Mouse (Mus musculus): ENCODE measurements around the gene C8a. TPM values are rescaled to one million over a fixed set of nuclear protein-coding genes. Genes with fewer than 3 reads are reported as not detected.

The C8a gene
- polyA plus RNA-seq, 1 experiment from 2014 or later: 8.7 TPM

DNA sequence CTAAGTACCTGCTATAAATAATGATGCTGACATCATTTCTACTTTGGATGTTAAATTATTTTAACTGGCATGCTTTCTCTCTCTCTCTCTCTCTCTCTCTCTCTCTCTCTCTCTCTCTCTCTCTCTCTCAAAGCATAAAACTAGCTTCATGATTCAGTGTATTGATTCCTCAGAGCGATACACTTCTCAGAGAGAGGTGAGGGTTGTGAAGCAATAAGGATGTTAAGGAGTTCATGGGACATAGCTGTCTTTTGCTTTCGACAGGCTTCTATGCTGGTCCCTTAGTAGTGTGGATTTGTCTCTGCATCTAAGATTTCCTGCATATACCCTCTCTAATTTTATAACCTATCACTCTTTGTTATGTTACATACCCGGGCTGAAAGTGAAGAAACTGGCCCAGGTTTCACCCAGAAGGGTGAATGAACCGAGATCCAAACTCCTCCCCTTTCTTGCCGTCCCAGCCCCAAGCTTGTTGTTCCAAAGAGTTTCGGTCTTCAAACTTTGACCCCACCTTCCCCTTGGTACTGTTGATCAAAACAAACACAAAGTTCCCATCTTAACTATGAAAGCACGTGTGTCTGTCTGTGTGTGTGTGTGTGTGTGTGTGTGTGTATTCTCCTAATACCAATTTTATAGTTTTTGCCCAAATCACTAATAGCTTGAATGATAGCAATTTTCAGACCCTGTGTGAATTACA is 51.7 kb downstream of the C8a start:
- DNase-seq (ENCODE audit: low spot score) (no peak), ATAC-seq (replicated peaks; ENCODE audit: low FRiP score) (no peak)
- Histone ChIP-seq H3K36me3 (ENCODE audit: control insufficient read depth, insufficient read depth, low read length) (no peaks in the 10 kb centered on the region; the same call in 1 of the 2 replicates), H3K4me1 (replicated peaks; ENCODE audit: control insufficient read depth, insufficient read depth, low read length) (no peaks in the 10 kb centered on the region), H3K4me3 (ENCODE audit: low read depth, low read length) (no peak overlapping the region), H3K4me2 (no peak overlapping the region), H3K27me3 (replicated peaks; ENCODE audit: control insufficient read depth, insufficient read depth, low read length) (no peaks in the 10 kb centered on the region), H3K9ac (ENCODE audit: low read depth, low read length) (no peak overlapping the region), H3K27ac (ENCODE audit: low read depth, low read length) (no peak overlapping the region), H3K9me3 (ENCODE audit: control insufficient read depth, low read length) (no peaks in the 10 kb centered on the region)
- WGBS: 71% methylated on average over 7 of the region's 7 CpGs

DNA sequence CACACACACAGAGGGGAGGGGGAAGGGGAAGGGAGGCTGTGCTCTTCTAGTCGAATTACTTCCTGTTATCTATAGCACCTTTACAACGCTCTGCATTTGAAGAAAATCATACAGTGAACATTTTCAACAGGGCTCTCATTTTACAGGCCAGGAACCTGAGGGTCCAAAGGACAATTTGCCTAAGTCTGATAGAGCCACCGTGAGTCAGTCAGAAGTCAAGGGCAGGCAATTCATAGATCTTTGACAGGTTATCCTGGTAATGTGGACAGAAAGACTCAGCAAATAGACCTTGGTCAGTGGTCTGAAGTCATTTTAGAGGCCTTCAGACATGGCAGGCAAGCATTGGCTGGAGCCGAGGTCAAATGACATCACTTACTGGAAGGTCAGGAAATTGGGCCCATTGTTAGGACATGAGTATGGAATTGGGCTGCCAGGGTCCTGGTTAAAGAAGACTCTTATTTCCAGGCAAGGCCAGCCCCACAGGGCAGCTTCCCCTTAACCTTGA is 52.5 kb downstream of the C8a start:
- Histone ChIP-seq H3K27me3 (replicated peaks; ENCODE audit: control insufficient read depth, insufficient read depth, low read length) (no peaks in the 10 kb centered on the region), H3K9ac (ENCODE audit: low read depth, low read length) (no peak overlapping the region), H3K27ac (ENCODE audit: low read depth, low read length) (no peak overlapping the region; the same call in 1 of the 2 replicates), H3K36me3 (ENCODE audit: control insufficient read depth, insufficient read depth, low read length) (no peaks in the 10 kb centered on the region; the same call in 1 of the 2 replicates), H3K4me3 (ENCODE audit: low read depth, low read length) (no peak overlapping the region), H3K4me1 (replicated peaks; ENCODE audit: control insufficient read depth, insufficient read depth, low read length) (no peaks in the 10 kb centered on the region), H3K4me2 (no peak overlapping the region), H3K9me3 (ENCODE audit: control insufficient read depth, low read length) (no peaks in the 10 kb centered on the region)
- no peak for DNase-seq (ENCODE audit: low spot score)
- no peak; the same call in 1 of the 2 replicates for ATAC-seq (replicated peaks; ENCODE audit: low FRiP score)
- 50% methylated on average over 4 of the region's 4 CpGs for WGBS

DNA sequence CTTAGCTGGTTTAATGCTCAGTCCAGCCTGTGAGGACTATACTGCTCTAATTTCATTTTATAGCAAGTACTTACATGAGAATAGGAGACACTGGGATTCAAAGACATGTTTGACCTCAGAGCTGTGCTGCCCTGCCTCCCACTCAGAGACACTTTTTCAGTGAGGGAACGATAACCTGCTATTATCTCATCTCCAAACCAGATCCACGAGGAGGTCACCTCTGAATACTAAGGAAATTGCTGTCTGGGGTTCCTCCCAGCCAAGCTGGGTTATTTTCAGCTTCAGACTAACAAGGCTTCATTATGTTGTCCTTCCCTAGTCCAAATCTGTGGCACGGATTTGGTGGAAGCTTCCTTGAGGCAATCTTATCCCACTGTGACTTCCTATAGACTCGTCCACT is 56.3 kb downstream of the C8a start:
- ATAC-seq (replicated peaks; ENCODE audit: low FRiP score): no peak
- WGBS: 58% methylated on average over 4 of the region's 4 CpGs
- Histone ChIP-seq H3K9me3 (ENCODE audit: control insufficient read depth, low read length) (no peaks in the 10 kb centered on the region; the same call in 1 of the 2 replicates), H3K4me3 (ENCODE audit: low read depth, low read length) (no peak overlapping the region), H3K9ac (ENCODE audit: low read depth, low read length) (no peak overlapping the region), H3K36me3 (ENCODE audit: control insufficient read depth, insufficient read depth, low read length) (no peaks in the 10 kb centered on the region; the same call in 1 of the 2 replicates), H3K27me3 (replicated peaks; ENCODE audit: control insufficient read depth, insufficient read depth, low read length) (no peaks in the 10 kb centered on the region), H3K27ac (ENCODE audit: low read depth, low read length) (no peak overlapping the region), H3K4me1 (replicated peaks; ENCODE audit: control insufficient read depth, insufficient read depth, low read length) (no peaks in the 10 kb centered on the region), H3K4me2 (no peak overlapping the region)
- no peak for DNase-seq (ENCODE audit: low spot score)

DNA sequence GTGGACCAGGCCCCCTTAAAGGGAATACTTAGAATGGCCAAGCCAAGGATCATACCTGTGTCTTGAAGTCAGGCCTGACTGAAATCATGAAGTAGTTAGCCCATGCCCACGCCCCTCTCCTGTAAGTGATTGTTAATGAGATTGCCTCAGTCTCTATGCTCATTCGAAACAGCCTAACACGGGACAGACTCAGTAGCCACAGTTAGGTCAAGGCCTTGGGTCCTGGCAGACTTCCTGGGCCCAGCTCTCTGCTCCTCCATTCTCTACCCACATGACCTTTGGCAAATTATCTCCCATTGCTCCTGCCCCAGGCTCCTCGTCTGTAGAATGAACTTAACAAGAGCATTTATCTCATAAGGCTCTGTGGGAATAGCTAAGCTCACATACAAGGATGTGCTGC is 57.2 kb downstream of the C8a start:
- DNase-seq (ENCODE audit: low spot score) (no peak), ATAC-seq (replicated peaks; ENCODE audit: low FRiP score) (no peak)
- Histone ChIP-seq H3K27me3 (replicated peaks; ENCODE audit: control insufficient read depth, insufficient read depth, low read length) (no peaks in the 10 kb centered on the region), H3K4me1 (replicated peaks; ENCODE audit: control insufficient read depth, insufficient read depth, low read length) (no peaks in the 10 kb centered on the region), H3K27ac (ENCODE audit: low read depth, low read length) (no peak overlapping the region), H3K9ac (ENCODE audit: low read depth, low read length) (no peak overlapping the region), H3K4me2 (no peak overlapping the region), H3K4me3 (ENCODE audit: low read depth, low read length) (no peak overlapping the region), H3K9me3 (ENCODE audit: control insufficient read depth, low read length) (no peaks in the 10 kb centered on the region; the same call in 1 of the 2 replicates), H3K36me3 (ENCODE audit: control insufficient read depth, insufficient read depth, low read length) (no peaks in the 10 kb centered on the region; the same call in 1 of the 2 replicates)
- WGBS: 68% methylated on average over 4 of the region's 4 CpGs

DNA sequence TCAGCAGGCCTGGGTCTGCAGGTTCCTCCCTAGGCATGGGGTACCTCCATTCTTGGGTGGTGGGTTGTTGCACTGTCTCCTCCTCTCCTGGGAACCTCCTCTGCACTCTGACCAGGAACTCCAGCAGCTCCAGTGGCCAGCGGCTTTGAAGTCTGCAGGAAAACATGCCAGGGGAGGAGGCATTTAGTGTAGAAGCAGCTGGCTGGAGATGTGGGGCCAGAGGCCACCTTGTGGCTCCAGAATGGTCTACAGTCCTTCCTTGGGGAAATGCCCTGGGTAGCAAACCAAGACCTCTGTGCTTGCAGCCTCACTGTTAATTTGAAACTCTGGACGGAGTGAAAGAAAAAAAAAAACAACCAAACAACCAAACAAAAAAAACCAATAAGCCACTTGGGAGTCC is 58.7 kb downstream of the C8a start:
- Histone ChIP-seq H3K27ac (ENCODE audit: low read depth, low read length) (no peak overlapping the region), H3K9ac (ENCODE audit: low read depth, low read length) (no peak overlapping the region), H3K4me2 (no peak overlapping the region), H3K36me3 (ENCODE audit: control insufficient read depth, insufficient read depth, low read length) (no peaks in the 10 kb centered on the region; the same call in 1 of the 2 replicates), H3K4me1 (replicated peaks; ENCODE audit: control insufficient read depth, insufficient read depth, low read length) (no peaks in the 10 kb centered on the region), H3K27me3 (replicated peaks; ENCODE audit: control insufficient read depth, insufficient read depth, low read length) (no peaks in the 10 kb centered on the region), H3K4me3 (ENCODE audit: low read depth, low read length) (no peak overlapping the region), H3K9me3 (ENCODE audit: control insufficient read depth, low read length) (no peaks in the 10 kb centered on the region; the same call in 1 of the 2 replicates)
- DNase-seq (ENCODE audit: low spot score) (no peak), ATAC-seq (replicated peaks; ENCODE audit: low FRiP score) (no peak)
- 49% methylated on average over 2 of the region's 2 CpGs for WGBS

DNA sequence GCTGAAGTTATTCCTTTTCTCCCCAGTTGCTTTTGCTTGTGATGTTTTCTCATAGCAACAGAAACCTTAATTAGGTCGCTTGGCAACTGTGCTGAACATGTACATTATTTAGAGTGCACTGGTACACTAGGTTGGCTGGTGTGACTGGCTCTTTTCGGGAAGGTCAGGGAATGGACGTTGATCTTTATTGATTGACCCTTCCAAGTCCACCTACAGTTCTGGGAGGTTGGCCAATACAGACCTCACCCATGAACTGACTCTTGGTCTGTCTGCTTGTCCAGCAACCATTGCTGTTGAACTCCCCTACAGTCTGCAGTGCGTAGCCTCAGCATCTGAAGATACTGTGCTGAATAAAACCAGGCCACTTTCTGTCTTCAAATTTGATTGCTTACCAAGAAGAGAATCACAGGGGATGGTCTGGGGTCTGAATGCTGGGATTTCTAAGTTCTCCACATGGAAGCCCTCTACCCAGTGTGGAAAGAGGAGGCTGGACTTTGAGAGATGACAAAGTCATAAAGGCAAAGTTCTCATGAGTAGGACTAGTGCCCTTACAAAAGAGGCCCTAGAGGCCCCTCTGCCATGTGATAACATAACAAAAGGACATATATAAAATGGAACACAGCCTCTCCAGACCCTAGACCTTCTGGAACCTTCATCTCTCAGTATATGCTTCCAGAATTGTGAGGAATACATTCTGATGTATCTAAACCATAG is 59.5 kb downstream of the C8a start:
- no peak overlapping the region for H3K4me3 ChIP-seq (ENCODE audit: low read depth, low read length)
- no peak overlapping the region for H3K9ac ChIP-seq (ENCODE audit: low read depth, low read length)
- no peaks in the 10 kb centered on the region; the same call in 1 of the 2 replicates for H3K9me3 ChIP-seq (ENCODE audit: control insufficient read depth, low read length)
- no peaks in the 10 kb centered on the region for H3K27me3 ChIP-seq (replicated peaks; ENCODE audit: control insufficient read depth, insufficient read depth, low read length)
- DNase-seq (ENCODE audit: low spot score): no peak
- no peaks in the 10 kb centered on the region for H3K4me1 ChIP-seq (replicated peaks; ENCODE audit: control insufficient read depth, insufficient read depth, low read length)
- no peak overlapping the region for H3K4me2 ChIP-seq
- no peak overlapping the region for H3K27ac ChIP-seq (ENCODE audit: low read depth, low read length)
- ATAC-seq (replicated peaks; ENCODE audit: low FRiP score): peak; percentile 47; the same call in 1 of the 2 replicates
- 70% methylated on average over 4 of the region's 4 CpGs for WGBS
- no peaks in the 10 kb centered on the region for H3K36me3 ChIP-seq (ENCODE audit: control insufficient read depth, insufficient read depth, low read length)

DNA sequence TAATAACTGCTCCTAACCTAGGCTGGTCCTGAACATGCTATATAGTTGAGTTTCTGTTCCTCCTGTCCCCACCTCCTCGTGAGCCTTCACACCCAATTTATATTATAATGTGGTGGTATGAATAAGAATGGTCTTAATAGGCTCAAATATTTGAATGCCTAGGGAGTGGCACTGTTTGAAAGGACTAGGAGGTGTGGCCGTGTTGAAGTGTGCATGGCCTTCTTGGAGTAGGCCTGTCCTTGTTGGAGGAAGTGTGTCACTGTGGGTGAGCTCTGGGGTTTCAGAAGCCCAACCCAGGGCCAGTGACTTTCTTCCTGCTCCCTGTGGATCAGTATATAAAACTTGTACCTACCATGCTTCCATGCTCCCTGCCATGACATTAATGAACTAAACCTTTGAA is 62.6 kb downstream of the C8a start:
- H3K27me3 ChIP-seq (replicated peaks; ENCODE audit: control insufficient read depth, insufficient read depth, low read length): no peaks in the 10 kb centered on the region
- H3K4me3 ChIP-seq (ENCODE audit: low read depth, low read length): no peak overlapping the region
- H3K9me3 ChIP-seq (ENCODE audit: control insufficient read depth, low read length): no peaks in the 10 kb centered on the region; the same call in 1 of the 2 replicates
- H3K27ac ChIP-seq (ENCODE audit: low read depth, low read length): no peak overlapping the region
- no peak overlapping the region for H3K4me2 ChIP-seq
- WGBS: 69% methylated on average over 2 of the region's 2 CpGs
- ATAC-seq (replicated peaks; ENCODE audit: low FRiP score) (no peak), DNase-seq (ENCODE audit: low spot score) (no peak)
- no peaks in the 10 kb centered on the region for H3K36me3 ChIP-seq (ENCODE audit: control insufficient read depth, insufficient read depth, low read length)
- H3K4me1 ChIP-seq (replicated peaks; ENCODE audit: control insufficient read depth, insufficient read depth, low read length): no peaks in the 10 kb centered on the region; the same call in 1 of the 2 replicates
- H3K9ac ChIP-seq (ENCODE audit: low read depth, low read length): no peak overlapping the region

DNA sequence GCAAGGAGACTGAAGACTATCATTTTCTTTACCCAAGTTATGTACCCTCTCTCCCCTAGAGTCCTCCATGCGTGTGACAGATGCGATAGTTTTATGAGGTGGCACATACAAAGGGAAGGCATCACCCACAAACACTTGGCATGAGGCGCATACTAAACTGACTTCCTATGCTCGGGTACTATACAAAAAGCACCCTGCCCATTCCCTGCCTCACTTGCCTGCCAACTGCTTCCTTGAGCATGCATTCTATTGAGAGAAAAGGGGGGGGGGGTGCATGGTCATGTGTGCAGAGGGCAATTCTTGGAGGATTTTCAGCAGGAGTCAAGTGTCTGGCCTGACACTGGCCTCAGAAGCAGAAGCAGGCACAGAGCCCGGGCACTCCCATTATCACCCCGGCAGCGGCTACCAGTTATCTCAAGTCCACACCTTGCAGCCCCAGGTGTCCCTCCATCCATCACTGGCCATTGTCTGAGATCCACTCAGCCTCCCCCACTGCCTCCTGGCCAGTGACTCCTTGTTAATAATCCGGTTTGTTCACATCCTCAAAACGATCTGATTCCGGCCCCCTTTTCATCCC is 65.4 kb downstream of the C8a start:
- ATAC-seq (replicated peaks; ENCODE audit: low FRiP score) (no peak), DNase-seq (ENCODE audit: low spot score) (no peak)
- no peaks in the 10 kb centered on the region for H3K9me3 ChIP-seq (ENCODE audit: control insufficient read depth, low read length)
- no peak overlapping the region for H3K9ac ChIP-seq (ENCODE audit: low read depth, low read length)
- no peaks in the 10 kb centered on the region; the same call in 1 of the 2 replicates for H3K4me1 ChIP-seq (replicated peaks; ENCODE audit: control insufficient read depth, insufficient read depth, low read length)
- H3K27ac ChIP-seq (ENCODE audit: low read depth, low read length): no peak overlapping the region
- H3K27me3 ChIP-seq (replicated peaks; ENCODE audit: control insufficient read depth, insufficient read depth, low read length): no peaks in the 10 kb centered on the region
- no peaks in the 10 kb centered on the region for H3K36me3 ChIP-seq (ENCODE audit: control insufficient read depth, insufficient read depth, low read length)
- H3K4me2 ChIP-seq: no peak overlapping the region
- no peak overlapping the region for H3K4me3 ChIP-seq (ENCODE audit: low read depth, low read length)
- 55% methylated on average over 10 of the region's 10 CpGs for WGBS
